Mouse (Mus musculus) liver, postnatal 0 days (tissue): ENCODE data around the gene Man1c1.

ENCODE experiments used
- CTCF ChIP-seq: sonication (generic); IDR thresholded peaks from 2 replicates; pipeline ENCODE4 v1.5.1; 2016; ENCODE audit warnings: antibody characterized with exemption, low read depth
- EP300 ChIP-seq: IDR thresholded peaks from 2 replicates; pipeline ENCODE4 v1.6.1; 2016; ENCODE audit warnings: antibody characterized with exemption, low read depth, mild to moderate bottlenecking

- TF ChIP-seq CTCF (no peak), EP300 (no peak)
These were observed 29.3 kb upstream of the Man1c1 start for GRCm38 (mm10) chr4:134733371-134733770.
